Mouse (Mus musculus) brain, embryonic 14.5 days (tissue): ENCODE results near the gene 3110082I17Rik.

Source experiments
- CTCF ChIP-seq: fragments of 200-500 bp; IDR thresholded peaks from 2 replicates; pipeline ENCODE4 v1.5.1; 2012; ENCODE audit warnings: inconsistent platforms, mild to moderate bottlenecking, moderate library complexity, borderline replicate concordance; ENCODE audit not compliant: insufficient read depth, insufficient read length; ENCODE audit errors: extremely low read depth
- POLR2A ChIP-seq: fragments of 200-500 bp; IDR thresholded peaks from 2 replicates; pipeline ENCODE4 v1.6.1; 2012; ENCODE audit warnings: mild to moderate bottlenecking, inconsistent platforms, borderline replicate concordance; ENCODE audit not compliant: poor library complexity, insufficient read depth, insufficient read length, severe bottlenecking; ENCODE audit errors: extremely low read depth

DNA sequence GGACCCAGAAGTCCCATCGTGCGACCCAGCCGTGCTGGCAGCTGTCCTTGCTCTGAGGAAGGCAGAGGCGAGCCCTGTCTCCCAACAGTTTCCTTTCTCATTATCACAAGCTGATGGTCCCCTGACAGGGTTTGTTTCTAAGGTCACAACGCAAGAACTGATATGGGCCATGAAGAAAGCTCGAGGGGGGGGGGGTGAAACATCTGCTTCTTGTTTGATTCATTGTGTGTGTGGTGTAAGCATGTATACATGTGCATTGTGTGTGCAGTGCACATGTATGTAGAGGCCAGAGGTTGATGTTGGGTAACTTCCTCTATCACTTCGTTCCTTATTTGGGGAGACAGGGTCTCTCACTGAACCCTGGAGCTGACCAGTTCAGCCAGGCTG lies 132.7 kb downstream of the 3110082I17Rik start:
- TF ChIP-seq CTCF (no peak), POLR2A (no peak)
